Comparison of ENCODE assay signal across 8 mouse cellular contexts in the genomic region with DNA sequence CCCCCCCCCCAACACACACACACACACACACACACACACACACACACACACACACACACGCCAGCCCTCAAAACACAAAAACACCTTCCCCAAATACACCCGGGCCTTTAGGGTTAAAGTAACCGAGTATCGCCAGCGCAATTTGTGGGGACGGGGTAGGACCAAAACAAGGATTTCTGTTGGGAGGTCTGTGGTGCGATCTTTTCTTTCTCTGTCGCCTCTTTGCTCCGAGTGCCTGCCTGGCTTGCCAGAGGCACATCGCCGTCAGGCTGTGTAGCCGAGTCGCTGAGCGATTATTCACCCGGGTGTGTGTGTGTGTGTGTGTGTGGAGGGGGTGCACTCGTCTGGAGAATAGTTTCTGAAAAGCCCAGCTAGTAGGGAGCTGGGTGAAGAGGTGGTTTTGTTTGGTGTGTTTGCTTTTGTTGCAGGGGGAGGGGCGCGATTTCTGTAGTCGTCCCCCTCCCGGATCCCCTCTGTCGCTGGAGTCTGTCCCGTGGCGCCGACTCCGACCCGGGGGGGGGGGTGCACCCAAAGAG. TPM values are rescaled to one million over a fixed set of nuclear protein-coding genes. Genes with fewer than 3 reads are reported as not detected.
DNase-seq lines count a peak whose midpoint lies in the region; ATAC-seq and TF ChIP-seq lines count a peak whose summit lies in the region.

No protein-coding gene starts in this region.

- H3K4me3 ChIP-seq in MEL (ENCODE audit: control insufficient read depth in 1 of 2, insufficient read depth in 1 of 2, low read depth in 2 of 2, low read length in 2 of 2), result peak overlapping the region; percentile 85 to 87
- H3K4me3 ChIP-seq in brown adipose tissue, adult 24 weeks (ENCODE audit: insufficient read depth, low read depth, low read length), result peak overlapping the region; percentile 93
- H3K4me3 ChIP-seq in forebrain, embryonic 15.5 days, result peak overlapping the region; percentile 93
- peak overlapping the region; percentile 92 for H3K4me3 ChIP-seq in hindbrain, embryonic 10.5 days

- H3K4me2 ChIP-seq in forebrain, embryonic 15.5 days (replicated peaks), result peak overlapping the region; percentile 78

- peaks cover 0 to 7% of the 10 kb centered on the region in 2 experiments; a peak in 1 of 4 replicates for H3K36me3 ChIP-seq in MEL (ENCODE audit: control insufficient read depth in 1 of 2, insufficient read depth in 2 of 2, low read length in 2 of 2)
- no peaks in the 10 kb centered on the region for H3K36me3 ChIP-seq in forebrain, embryonic 15.5 days
- H3K36me3 ChIP-seq in hindbrain, embryonic 10.5 days, result no peaks in the 10 kb centered on the region

- DNase-seq in MEL (ENCODE audit: low read depth, low spot score), result peak; percentile 84
- DNase-seq in hindbrain, embryonic 10.5 days (ENCODE audit: low spot score), result peak; percentile 72
- peak; percentile 61 to 74 for DNase-seq in layer of hippocampus, postnatal 10 days (ENCODE audit: low spot score in 2 of 2)
- peak; percentile 83 for DNase-seq in lung, postnatal 10 days
- peak; percentile 80 for DNase-seq in retina, postnatal 1 day
- peak; percentile 40 for DNase-seq in yolk sac, embryonic 10.5 days (ENCODE audit: low spot score)

- no peak for TF ChIP-seq CTCF in MEL (IDR thresholded peaks at IDR 0.05 in 2 of 3, conservative IDR thresholded peaks at IDR 0.05 in 1 of 3; ENCODE audit: control insufficient read depth in 1 of 3, insufficient read depth in 1 of 3, low read depth in 2 of 3, low read length in 3 of 3, poor library complexity in 1 of 3, severe bottlenecking in 1 of 3)

- H3K27me3 ChIP-seq in MEL (ENCODE audit: control insufficient read depth in 1 of 2, insufficient read depth in 2 of 2, low read length in 2 of 2), result no peaks in the 10 kb centered on the region; a peak in 1 of 4 replicates
- H3K27me3 ChIP-seq in forebrain, embryonic 15.5 days, result no peaks in the 10 kb centered on the region
- H3K27me3 ChIP-seq in hindbrain, embryonic 10.5 days (ENCODE audit: insufficient read depth, poor library complexity, severe bottlenecking), result no peaks in the 10 kb centered on the region; the same call in 1 of the 2 replicates

- H3K27ac ChIP-seq in MEL (ENCODE audit: control insufficient read depth, low read depth, low read length), result peak overlapping the region; percentile 66
- H3K27ac ChIP-seq in brown adipose tissue, adult 24 weeks (replicated peaks; ENCODE audit: low read depth, low read length), result peak overlapping the region; percentile 46
- peak overlapping the region; percentile 99 for H3K27ac ChIP-seq in forebrain, embryonic 15.5 days (replicated peaks)
- H3K27ac ChIP-seq in hindbrain, embryonic 10.5 days, result peak overlapping the region; percentile 97

- peak in 1 of 2 experiments; percentile 18; a peak in 2 of 4 replicates for TF ChIP-seq EP300 in MEL (IDR thresholded peaks at IDR 0.05; ENCODE audit: low read depth in 1 of 2, low read length in 2 of 2)

- TF ChIP-seq POLR2A in MEL (IDR thresholded peaks at IDR 0.05; ENCODE audit: control insufficient read depth in 1 of 2, insufficient read depth in 1 of 2, low read depth in 1 of 2, low read length in 2 of 2, poor library complexity in 1 of 2), result no peak

- WGBS in forebrain, embryonic 15.5 days, result under 1% methylated on average over 25 of the region's 26 CpGs
- WGBS in hindbrain, embryonic 10.5 days, result under 1% methylated on average over 26 of the region's 26 CpGs

- H3K79me2 ChIP-seq in MEL (ENCODE audit: control insufficient read depth, insufficient read depth, low read length, poor library complexity), result peaks cover 15% of the 10 kb centered on the region

- TF ChIP-seq RAD21 in MEL (IDR thresholded peaks at IDR 0.05; ENCODE audit: low read depth, low read length), result no peak

- ATAC-seq in forebrain, embryonic 15.5 days (replicated peaks), result peak; percentile 23

- H3K9ac ChIP-seq in MEL (ENCODE audit: control insufficient read depth, low read depth, low read length, poor library complexity, severe bottlenecking), result peak overlapping the region; percentile 81
- H3K9ac ChIP-seq in forebrain, embryonic 15.5 days (replicated peaks), result peak overlapping the region; percentile 88

- H3K4me1 ChIP-seq in MEL (ENCODE audit: control insufficient read depth in 1 of 2, insufficient read depth in 2 of 2, low read length in 2 of 2), result peaks cover 0 to 4% of the 10 kb centered on the region in 2 experiments; a peak in 2 of 4 replicates
- peaks cover 7% of the 10 kb centered on the region; the same call in 1 of the 2 replicates for H3K4me1 ChIP-seq in brown adipose tissue, adult 24 weeks (ENCODE audit: control insufficient read depth, insufficient read depth, insufficient read length, low read length)
- peaks cover 21% of the 10 kb centered on the region for H3K4me1 ChIP-seq in forebrain, embryonic 15.5 days
- H3K4me1 ChIP-seq in hindbrain, embryonic 10.5 days (replicated peaks), result peaks cover 66% of the 10 kb centered on the region

- H3K9me3 ChIP-seq in MEL (replicated peaks; ENCODE audit: insufficient read depth, low read length), result no peaks in the 10 kb centered on the region
- H3K9me3 ChIP-seq in forebrain, embryonic 15.5 days, result no peaks in the 10 kb centered on the region
- no peaks in the 10 kb centered on the region for H3K9me3 ChIP-seq in hindbrain, embryonic 10.5 days

TF ChIP-seq in MEL, 35 proteins besides CTCF, POLR2A, EP300 and RAD21:
- 0 out of 2 replicates have a peak, but pooled peaks have one; percentile 69 for TF ChIP-seq UBTF (IDR thresholded peaks at IDR 0.05; ENCODE audit: borderline replicate concordance, insufficient read depth, low read depth, low read length)
- TF ChIP-seq HCFC1 (IDR thresholded peaks at IDR 0.05; ENCODE audit: low read depth, low read length), result 0 out of 2 replicates have a peak, but pooled peaks have one; percentile 22
- no peak for TF ChIP-seq USF2 (IDR thresholded peaks at IDR 0.05; ENCODE audit: borderline replicate concordance in 1 of 2, insufficient read depth in 1 of 2, low read depth in 1 of 2, low read length in 2 of 2)
- TF ChIP-seq MAZ (IDR thresholded peaks at IDR 0.05; ENCODE audit: low read depth, low read length), result peak; percentile 13
- TF ChIP-seq SIN3A (IDR thresholded peaks at IDR 0.05; ENCODE audit: low read length), result peak; percentile 45; the same call in 1 of the 2 replicates
- TF ChIP-seq SMC3 (IDR thresholded peaks at IDR 0.05; ENCODE audit: low read depth, low read length), result no peak
- TF ChIP-seq TBP (IDR thresholded peaks at IDR 0.05; ENCODE audit: low read depth, low read length), result 0 out of 2 replicates have a peak, but pooled peaks have one; percentile 4
- peak; percentile 74 for TF ChIP-seq MXI1 (IDR thresholded peaks at IDR 0.05; ENCODE audit: low read depth, low read length)
TF ChIP-seq in MEL: peak in this region for 6.

RNA-seq across cellular contexts. Expression of a gene that starts 2.1 kb away (rescaled TPM):
- total RNA-seq in MEL (2012; rRNA removed), result 29.0 and 29.8 TPM in 2 replicates
- polyA plus RNA-seq in MEL (2012; ENCODE audit: insufficient read depth in 1 of 2, insufficient read length in 2 of 2, low read depth in 1 of 2, low replicate concordance in 2 of 2, missing spikeins in 1 of 2), result 10 to 100 TPM in 1 of 2 experiments, not detected in 1; 60.9 TPM
- polyA plus RNA-seq in brown adipose tissue, adult 24 weeks (2012; ENCODE audit: insufficient read depth, insufficient read length, missing spikeins), result 20.9 and 37.2 TPM in 2 replicates
- polyA plus RNA-seq in forebrain, embryonic 15.5 days (2015; fragmentation: Nextera tagmentation; extraction: Ambion mirVana), result 62.0 and 68.4 TPM in 2 replicates
- polyA plus RNA-seq in hindbrain, embryonic 10.5 days (2016; fragmentation: Nextera tagmentation; extraction: Ambion mirVana), result 33.3 and 47.9 TPM in 2 replicates
- 10 to 100 TPM; 52.0 to 57.0 TPM for total RNA-seq in layer of hippocampus, postnatal 10 days (2021)

RNA-seq across cellular contexts. Expression of a gene that starts 59.2 kb away (rescaled TPM):
- 4.8 and 5.4 TPM in 2 replicates for total RNA-seq in MEL (2012; rRNA removed)
- polyA plus RNA-seq in MEL (2012; ENCODE audit: insufficient read depth in 1 of 2, insufficient read length in 2 of 2, low read depth in 1 of 2, low replicate concordance in 2 of 2, missing spikeins in 1 of 2), result 10 to 100 TPM in 1 of 2 experiments, not detected in 1; 53.0 TPM
- polyA plus RNA-seq in brown adipose tissue, adult 24 weeks (2012; ENCODE audit: insufficient read depth, insufficient read length, missing spikeins), result not detected in 2 replicates
- polyA plus RNA-seq in forebrain, embryonic 15.5 days (2015; fragmentation: Nextera tagmentation; extraction: Ambion mirVana), result not detected in 2 replicates
- not detected in 2 replicates for polyA plus RNA-seq in hindbrain, embryonic 10.5 days (2016; fragmentation: Nextera tagmentation; extraction: Ambion mirVana)
- total RNA-seq in layer of hippocampus, postnatal 10 days (2021), result not detected

Comparison
In these comparisons a context has a peak if more than half of its experiments do, and no peak if none do; other contexts are left out.
1. Peak in every context shown above with its lines: DNase-seq, ATAC-seq, H3K4me3 ChIP-seq and H3K27ac ChIP-seq.
2. H3K27ac ChIP-seq: peak in every context shown above with its lines; median percentile 99 in forebrain, embryonic 15.5 days; 97 in hindbrain, embryonic 10.5 days; 66 in MEL; 46 in brown adipose tissue, adult 24 weeks.